Mouse (Mus musculus) Muller cell, postnatal 12 days (primary cell): ENCODE results near the gene P2rx7.
"Not testable (repeated sequence)": the region's sequence is repeated elsewhere in the genome, so short reads cannot be mapped to it uniquely, and the experiment has no call there.

Source experiments
- DNase-seq: peaks from one replicate; pipeline ENCODE4 v3.0.0-alpha.2; 2015; ENCODE audit errors: inconsistent ontology term

P2rx7 gene

DNA sequence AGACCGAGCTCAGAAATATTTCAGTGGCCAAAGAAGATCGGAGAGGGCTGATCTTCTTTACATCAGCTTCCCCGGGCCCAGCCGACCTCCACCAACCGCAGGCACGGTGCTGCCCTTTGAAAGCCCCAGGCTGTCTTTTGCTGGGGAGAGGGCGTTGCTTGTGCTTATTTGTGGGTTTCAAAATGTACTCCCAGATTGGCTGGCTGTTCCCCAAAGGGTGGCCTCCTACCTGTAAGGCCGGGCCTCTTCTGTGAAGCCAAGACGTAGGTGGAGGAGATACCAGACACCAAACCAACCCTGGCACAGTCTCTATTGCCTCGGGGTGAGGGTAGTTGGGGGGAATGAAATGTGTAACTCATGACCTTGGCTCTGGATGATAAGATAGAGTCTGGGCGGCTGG is 2.3 kb downstream of the P2rx7 start:
- DNase-seq, result no peak

DNA sequence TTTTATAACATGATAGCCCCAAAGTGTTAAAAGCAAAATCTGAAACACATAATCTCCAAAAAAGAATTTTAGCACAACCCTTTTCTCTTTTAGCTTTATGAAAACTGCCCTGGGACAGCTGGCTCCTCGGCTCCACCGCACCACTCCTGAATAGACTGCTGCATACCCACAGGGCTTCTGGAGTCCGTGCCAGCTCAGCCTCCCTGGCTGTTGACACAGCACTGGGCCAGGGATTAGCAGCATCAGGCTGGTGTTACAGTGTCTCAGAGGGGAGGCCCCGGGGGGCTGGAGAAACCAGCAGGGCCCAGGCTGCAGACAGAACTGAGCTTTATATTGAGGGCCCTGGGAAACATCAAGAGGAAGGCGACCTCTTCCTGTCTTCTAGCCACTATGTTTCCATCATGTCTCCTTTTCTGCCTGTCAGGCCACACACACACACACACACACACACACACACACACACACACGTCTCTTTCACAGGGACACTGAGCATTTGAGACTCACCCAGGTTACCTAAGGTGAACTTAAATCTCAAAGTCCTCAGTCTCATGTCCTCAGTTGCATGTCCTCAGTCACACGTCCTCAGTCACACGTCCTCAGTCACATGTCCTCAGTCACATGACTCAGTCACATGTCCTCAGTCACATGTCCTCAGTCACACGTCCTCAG is 3.7 kb downstream of the P2rx7 start:
- DNase-seq, result peak; percentile 20

DNA sequence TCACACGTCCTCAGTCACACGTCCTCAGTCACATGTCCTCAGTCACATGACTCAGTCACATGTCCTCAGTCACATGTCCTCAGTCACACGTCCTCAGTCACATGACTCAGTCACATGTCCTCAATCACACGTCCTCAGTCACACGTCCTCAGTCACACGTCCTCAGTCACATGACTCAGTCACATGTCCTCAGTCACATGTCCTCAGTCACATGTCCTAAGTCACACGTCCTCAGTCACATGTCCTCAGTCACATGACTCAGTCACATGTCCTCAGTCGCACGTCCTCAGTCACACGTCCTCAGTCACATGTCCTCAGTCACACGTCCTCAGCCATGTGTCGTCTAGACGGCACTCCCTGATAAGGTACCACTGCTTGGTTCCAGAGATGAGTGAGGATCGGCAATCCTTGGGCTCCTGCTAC is 4.3 kb downstream of the P2rx7 start:
- DNase-seq, result not testable (repeated sequence)

DNA sequence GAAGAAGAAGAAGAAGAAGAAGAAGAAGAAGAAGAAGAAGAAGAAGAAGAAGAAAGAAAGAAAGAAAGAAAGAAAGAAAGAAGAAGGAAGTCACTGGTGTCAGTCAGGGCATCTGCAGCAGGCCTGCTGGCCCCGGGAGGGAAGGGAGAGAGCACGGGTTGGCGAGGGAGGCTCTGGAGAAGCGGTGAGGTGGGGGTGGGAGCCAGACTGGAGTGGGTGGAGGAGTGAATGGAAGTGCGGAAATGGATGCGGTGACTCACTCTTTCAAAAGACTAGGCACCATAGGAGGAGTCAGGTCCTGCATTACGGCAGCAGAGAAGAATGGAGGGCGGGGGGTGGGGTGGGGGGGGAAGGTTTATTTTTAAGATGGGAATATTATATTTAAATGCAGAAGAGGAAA is 5.6 kb downstream of the P2rx7 start:
- peak; percentile 76 for DNase-seq

DNA sequence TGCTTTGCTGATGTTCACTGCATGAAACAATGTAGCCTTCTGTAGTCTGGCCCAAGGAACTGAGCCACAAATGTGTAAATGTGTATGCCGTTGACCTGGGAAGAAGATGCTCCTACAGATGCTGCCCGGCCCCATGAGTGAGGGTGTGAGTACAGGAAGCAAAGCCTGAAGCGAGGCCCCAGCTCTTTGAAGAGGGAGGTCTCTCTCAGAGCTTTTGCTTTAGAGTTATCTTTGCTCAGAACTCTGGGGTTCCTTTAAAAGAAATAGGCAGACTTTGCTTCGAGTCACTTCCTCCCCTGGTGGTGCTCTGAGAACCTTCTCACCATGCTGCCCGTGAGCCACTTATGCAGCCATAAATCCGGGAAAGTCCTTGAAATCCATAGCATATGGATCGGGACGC is 6.4 kb downstream of the P2rx7 start:
- no peak for DNase-seq

DNA sequence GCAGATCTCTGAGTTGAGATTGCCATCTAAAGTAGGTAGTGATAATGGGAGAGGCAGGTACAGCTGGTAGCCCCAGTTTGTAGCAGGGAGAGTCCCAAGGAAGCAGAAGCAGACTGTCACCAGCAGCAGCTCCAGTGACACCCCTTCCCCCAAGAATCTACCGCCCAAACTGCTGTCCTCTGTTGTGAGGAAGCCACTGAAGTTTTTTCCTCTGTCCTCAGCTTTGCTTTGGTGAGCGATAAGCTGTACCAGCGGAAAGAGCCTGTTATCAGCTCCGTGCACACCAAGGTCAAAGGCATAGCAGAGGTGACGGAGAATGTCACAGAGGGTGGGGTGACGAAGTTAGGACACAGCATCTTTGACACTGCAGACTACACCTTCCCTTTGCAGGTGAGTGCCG is 8.8 kb downstream of the P2rx7 start:
- DNase-seq, result no peak

DNA sequence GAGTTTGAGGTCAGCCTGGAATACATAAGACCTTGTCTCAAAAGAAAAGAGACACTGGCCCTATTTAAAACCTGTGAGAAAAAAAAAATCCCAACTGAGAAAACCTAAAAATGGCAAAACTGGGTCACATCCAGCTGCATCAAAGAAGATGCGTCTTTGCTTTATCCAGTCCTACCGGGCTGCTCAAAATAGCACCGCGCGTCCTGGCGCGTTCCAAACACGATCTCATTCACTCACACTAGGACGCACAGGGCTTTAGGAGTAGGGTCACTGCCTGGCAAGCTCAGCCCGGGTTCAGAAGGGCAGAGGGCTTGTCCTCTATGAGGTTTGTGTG is 9.4 kb downstream of the P2rx7 start:
- peak; percentile 18 for DNase-seq

DNA sequence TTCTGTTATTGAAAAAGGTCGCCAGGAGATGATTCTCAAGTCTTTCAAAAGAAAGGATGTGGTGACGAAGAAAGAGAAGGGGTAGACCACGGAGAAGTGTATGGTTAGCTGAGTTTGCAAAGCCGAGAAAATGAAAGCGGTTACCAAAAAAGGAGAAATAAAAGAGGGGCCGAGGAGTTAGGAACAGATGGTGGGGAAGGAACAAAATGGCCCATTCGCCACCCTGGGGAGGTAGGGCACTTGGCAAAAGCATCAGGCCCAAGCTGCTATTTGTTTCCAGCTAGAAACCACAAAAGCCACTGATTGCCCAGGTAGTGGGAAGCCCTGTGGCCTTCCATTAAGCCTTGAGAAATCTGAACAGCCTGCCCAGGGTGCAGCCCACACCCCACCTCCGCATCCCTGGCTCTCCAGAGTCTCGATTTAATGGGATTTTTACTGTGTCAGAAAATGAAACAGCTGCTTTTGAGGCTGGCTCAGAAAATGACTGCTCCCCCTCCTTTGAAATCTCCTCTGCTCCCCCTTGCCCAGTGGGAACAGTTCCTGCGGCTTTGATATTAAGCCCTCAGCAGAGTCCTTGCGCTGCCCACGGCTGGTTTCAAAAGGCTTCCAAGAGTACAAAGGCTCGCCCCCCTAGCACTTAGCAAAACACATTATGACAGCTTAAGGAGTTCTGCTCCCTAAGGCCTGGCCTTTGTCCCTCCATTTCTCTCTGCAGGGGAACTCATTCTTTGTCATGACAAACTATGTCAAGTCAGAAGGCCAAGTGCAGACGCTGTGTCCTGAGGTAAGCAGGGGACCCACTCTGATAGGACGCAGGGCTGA is 9.9 kb downstream of the P2rx7 start:
- peak; percentile 35 for DNase-seq

DNA sequence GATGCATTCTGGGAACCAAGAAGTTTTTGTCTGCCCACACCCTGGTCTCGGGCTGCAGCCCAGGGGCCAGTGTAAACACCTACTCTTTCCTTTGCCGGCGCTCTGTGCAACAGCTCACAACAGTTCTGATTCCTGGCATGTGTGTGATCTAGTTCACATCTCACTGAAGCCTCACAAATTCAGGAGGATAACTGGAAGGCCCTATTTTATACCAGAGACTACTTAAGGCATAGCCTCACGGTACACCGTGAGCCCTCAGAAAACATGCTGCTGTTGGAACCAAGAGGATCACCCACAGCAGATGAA is 10.5 kb downstream of the P2rx7 start:
- DNase-seq, result no peak

DNA sequence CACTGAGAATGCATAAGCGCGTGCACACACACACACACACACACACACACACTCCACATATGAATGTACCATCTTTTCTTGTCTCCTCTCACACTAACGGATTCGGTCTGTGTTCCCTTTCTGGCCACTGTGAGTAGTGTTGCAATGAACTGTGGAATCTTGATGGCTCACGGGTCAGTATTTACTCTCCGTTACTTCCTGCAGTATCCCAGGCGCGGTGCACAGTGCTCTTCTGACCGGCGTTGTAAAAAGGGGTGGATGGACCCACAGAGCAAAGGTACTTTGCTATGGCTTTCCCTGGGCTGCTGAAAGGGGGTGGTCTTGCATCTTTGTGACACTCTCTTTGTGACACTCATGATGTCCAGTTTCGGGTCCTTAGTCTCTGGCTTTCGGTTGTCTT is 13.1 kb downstream of the P2rx7 start:
- DNase-seq, result no peak

DNA sequence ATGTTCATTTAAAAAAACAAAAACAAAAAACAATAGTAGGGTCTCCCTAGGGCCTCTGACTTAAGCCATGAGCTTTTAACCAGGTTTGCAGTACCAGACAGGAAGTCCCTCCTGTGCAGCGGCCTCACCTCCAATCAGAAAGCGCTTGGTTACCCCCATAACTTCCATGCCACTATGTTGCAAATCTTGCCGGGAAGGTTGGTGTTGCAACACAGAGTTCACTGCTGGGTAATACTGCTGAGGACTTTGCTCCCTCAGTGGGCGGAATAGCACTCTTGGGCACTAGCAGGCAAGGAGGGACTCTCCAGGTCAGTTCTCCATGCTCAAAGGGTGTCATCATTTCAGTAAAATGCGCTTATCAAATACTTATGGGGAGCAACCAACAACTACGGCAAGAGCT is 18.8 kb downstream of the P2rx7 start:
- no peak for DNase-seq

DNA sequence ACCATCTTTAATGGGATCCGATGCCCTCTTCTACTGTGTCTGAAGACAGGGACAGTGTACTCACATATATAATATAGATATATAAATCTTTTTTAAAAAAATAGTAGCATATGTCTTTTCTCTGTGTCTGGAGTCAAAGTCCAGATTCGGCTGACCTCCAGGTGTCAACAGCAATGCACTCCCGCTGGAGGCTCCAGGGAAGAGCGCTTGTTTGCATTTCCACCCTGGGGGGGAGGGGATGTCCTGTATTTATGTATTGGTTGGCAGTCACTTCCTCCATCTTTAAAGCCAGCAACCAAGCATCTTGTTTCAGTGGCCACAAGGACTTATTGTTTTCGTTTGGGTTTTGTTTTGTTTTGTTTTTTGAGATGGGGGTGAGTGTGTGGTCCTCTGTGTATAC is 21.3 kb downstream of the P2rx7 start:
- DNase-seq, result no peak

DNA sequence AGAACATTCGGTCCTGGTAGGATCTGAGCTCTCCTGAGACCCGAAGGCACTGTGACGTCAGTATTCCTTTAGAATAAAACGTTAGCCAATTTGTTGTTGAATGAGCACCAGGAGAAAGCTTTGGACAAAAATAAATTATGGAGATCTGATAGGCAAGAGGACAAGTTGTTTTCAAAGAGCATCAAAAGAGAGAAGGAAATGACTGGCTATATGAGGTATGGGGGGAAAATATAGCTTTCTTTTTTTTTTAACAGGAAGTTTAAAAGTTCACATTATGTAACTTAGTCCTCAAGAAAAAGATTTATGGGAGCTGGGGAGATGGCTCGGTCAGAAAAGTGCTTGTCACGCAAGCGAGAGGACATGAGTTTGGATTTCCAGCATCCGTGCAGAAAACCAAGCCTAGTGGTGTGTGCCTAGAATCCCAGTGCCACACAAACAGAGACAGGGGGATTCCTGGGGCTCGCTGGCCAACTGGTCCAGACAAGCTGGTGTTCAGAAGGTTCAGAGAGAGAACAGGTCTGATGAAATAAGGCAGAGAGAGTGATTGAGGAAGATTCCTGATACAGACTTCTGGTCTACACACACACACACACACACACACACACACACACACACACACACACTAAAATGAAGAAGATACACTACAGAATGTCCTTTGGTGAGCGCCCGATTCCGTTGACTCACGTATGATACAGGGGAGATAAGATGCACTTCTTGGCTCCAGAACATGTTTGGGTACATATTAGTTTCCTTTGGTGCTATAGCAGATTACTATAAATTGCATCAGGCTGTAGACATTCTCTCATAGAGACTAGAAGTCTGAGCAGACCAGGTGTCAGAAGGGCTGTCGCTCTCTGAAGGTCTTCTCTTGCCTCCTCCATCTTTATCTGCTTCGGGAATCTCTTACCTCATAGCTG is 25.5 kb downstream of the P2rx7 start:
- DNase-seq, result no peak

DNA sequence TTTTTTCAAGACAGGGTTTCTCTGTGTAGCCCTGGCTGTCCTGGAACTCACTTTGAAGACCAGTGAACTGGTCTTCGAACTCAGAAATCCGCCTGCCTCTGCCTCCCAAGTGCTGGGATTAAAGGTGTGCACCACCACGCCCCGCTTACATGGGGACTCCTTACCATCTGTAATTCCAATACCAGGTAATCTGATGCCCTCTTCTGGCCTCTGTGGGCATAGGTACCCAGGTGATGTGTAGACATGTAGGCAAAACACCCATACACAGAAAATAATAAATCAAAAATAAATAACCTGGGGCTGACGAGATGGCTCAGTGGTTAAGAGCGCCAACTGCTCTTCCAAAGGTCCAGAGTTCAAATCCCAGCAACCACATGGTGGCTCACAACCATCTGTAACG is 27.9 kb downstream of the P2rx7 start:
- not testable (repeated sequence) for DNase-seq

DNA sequence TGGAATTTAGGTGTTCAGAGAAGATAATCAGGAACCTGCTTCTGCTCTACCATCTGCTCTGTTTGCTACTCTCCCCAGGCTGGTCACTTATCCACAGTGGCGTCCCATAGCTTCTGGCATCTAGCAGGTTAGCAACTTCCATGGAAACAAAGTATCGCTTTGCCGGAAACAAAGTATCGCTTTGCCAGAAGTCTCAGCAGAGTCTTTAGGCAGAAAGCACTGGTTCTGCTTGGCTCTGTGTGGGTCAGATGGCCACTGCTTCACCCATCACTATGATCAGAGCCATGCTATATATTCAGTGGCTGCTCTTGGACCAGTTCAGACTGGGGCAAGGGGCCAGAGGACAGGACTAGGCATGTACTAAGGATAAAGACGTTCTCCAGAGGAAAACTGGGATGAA is 28.6 kb downstream of the P2rx7 start:
- no peak for DNase-seq

DNA sequence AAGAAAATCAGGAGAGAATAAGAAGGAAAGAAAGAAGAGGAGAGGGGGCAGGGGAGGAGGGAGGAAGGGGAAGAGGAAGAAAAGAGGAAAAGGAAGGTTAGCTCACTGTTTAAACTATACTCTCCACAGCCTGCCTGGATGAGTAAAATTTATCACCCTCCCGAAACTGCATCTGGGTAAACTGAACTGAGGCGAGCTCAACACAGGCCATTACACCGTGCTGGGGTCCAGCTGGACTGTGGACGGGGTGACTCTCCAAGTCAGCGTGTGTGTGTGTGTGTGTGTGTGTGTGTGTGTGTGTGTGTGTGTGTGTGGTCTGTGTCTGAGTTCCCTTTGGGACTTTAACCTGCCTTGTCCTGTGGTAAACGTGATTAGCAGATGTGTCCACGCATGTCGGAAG is 32.3 kb downstream of the P2rx7 start:
- DNase-seq, result no peak

DNA sequence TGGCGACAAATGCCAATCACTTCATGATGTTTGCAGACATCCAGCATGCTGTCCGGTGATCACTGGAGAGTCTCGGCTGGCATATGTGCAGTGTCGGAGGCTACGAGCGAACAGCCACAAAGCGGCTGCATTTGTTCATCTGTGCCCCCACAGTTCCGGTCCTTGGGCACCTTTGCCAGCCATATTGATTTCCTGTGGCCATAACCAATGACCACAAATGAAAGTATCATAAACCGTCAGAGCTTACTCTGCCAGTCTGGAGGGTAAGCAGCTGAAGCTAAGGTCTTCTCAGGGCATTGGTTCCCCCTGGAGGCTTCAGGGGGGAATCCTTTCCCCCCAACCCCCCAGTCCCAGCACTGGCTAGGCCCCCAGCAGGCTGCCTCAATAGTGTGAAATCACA is 34.3 kb downstream of the P2rx7 start:
- DNase-seq, result no peak

DNA sequence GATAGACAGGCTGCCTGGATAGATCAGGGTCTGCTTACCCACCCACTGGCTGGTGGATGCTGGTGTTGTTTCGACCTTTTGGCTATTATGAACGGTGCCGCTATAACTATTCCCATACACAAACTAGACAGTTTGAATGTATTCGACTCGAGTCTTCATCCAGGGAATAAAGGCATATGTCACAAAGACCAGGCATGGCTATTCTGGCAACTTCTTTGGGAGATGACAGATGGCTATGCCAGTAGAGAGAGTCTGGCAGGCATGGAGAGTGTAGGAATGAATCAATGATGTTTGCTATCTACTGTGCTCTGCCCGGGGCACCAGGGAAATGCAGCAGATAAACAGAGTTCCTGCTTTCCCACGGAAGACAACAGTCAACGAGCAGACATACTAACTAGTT is 36.2 kb downstream of the P2rx7 start:
- no peak for DNase-seq

DNA sequence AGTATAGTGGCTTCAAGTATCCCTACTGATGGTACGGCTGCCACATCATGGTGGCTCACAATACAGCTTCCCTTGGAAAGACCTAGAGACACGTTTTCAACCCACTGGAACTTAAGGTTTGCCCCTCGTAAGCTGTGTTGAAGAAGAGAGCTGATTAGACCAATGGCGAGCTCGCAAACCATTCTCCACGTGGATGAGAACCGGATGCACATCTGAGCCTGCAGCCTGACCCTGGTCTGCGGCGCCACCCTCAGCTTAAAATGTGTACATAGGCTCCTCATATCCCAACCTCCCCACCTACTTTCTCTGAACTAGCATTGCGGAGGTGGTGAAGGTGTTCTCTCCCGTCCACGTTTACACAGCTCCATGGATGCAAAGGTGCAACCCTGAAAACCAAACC is 37.6 kb downstream of the P2rx7 start:
- DNase-seq, result no peak

DNA sequence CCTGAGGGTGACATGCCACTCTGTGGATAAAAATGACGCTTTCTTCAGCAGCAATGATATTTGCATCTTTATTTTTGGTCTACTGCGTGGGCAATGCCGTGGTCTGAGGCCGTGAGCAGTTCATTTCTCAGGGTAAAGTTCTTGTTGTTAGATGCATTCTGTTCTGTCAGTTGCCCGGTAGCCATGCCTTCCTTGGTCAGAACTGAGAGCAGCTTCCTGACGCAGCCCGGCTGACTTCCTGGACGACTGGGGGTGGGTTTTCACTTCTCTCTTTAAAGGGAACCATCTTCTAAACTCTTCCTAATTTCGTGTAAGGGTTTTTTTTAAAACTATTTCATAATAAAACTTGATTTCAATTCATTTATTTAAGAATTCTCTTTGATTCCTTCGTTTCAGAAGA is 40.2 kb downstream of the P2rx7 start:
- DNase-seq, result no peak

DNA sequence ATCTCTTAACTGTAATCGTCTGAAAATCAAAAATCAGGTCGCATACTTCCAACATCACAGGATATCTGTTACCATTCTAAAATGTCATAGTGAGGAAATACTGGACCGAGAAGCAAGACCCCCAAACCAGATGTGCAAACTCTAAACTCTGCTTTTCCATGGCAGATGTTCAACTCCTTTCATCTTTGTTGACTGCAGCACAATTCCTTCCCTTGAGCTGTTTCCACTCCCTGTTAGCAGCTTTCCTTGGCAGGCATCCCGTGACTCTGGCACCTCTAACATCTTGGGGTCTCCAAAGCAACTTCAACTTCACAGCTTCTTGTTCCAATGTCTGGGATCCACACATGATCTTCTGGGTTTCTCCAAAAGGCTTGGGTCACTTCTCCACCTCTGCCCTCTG is 43.7 kb downstream of the P2rx7 start:
- no peak for DNase-seq

DNA sequence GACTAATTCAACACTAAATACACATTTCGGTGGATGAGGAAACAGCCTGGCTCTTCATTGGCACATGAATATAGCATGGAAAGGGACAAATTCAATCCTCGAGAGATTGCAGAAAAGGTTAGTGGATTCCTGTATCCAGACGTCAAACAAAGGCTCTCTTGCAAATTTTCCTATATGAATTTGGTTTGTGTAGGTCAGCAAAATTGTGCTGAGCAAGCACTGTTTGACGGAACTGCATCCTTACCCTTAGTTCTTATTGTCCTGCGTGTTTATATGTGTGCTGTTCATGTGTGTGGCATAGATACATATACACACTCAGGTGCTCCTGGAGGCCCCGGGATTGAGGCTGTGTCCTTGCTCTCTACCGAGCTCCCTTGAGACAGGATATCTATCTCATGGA is 45.4 kb downstream of the P2rx7 start:
- DNase-seq, result no peak

DNA sequence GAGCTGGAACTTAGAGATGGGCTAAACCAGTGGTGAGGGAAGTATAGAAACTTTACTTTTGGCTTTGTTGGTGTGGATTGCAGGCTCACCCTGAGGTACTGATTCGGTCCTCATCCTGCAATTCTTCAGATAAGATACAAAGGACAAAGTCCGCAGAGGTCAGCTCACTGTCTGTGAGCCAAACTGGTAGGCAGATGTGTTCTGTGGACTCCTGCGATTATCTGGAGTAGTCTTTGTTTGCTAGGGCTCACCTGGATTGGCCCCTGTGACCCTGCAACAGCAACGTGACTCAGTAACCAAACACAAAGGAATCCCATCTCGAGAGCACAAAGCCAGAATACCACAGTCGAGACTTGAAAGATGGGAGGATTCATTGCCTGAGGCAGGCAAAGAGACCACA is 46.8 kb downstream of the P2rx7 start:
- no peak for DNase-seq
